Mouse (Mus musculus): Measurements from ENCODE around the gene Kcns1.
A peak's percentile ranks its signal among the peaks of the same experiment; 100 is the strongest.
"Not testable (repeated sequence)": the region's sequence is repeated elsewhere in the genome, so short reads cannot be mapped to it uniquely, and the experiment has no call there.

The Kcns1 gene

DNA sequence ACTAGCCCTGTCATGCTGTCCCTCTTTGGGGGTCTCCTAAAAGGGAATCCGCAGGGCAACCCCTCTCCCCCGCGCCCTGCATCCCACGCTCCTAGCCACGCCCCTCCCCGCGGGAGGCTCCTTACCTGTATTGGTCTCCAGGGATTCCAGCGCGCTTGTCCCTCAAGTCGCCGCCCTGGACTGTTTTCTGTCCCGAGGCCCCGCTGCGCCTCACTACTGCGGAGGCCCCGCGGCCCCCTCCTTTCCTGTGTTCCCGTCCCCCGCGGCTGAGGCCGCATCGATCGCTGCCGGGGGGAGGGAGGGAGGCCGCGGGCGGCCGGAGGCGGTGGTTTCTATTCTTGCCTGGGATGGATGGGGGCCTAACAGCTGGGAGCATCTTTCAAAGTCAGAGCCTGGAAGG lies at the start of gene Kcns1:
Gene Kcns1, minus strand, starts transcription at position 212 of the 400 bp plus-strand sequence.
- DNase-seq (ENCODE audit: inconsistent ontology term), result no peak

DNA sequence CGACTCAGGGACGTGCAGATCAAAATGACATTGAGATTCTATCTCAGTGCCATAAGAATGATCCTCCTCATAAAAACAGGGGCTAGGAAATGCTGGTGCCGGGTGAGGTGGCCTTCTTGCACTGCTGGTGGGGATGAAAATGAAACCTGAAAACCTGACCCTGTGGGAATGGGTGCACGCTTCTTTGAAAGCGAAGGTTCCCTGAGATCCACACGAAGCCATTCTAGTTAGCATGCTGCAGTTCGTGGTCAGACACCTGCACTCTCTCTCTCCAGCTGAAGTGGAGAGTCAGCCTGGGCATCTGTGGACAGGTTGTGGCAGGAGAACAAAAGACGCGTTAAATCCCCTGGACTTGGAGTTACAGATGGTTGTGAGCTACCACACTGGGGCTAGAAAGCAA lies 48.4 kb upstream of the Kcns1 start:
- DNase-seq (ENCODE audit: inconsistent ontology term), result no peak

DNA sequence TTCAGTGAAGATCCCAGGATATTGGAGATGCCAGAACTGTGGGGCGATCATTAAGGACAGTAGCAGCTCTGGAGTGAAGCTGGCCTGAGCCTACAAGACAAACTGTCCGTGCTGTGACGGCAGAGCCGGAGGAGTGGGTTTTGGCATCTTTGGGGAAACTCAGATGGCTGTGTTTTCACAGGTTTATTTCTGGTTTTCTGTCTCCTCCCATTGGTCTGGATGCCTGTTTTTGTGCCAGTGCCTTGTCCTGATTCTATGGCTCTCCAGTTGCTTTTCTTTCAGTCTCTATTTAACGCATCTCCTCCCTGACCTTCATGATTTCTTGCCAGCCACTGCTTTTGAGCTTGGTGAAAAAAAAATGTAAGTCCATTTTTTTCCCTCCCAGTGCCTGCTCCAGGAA lies 41.8 kb upstream of the Kcns1 start:
- DNase-seq (ENCODE audit: inconsistent ontology term), result peak; percentile 30

DNA sequence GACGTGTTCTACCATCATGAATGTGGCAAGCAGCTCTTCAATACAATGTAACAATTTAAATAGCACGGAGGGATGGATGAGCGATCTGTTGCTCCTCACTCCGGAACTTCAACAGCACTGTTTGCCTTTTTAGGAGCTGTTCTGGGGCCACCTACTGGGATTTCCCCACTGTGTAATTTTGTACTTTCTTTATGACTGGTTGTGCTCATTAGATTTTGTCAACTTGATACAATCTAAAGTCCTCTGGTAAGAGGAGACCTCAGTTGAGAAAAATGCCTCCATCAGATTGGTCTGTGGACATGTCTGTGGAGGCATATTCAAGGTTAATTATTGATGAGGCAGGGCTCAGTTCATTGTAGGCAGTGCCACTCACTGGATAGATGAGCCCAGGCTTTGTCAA lies 40.0 kb upstream of the Kcns1 start:
- no peak for DNase-seq (ENCODE audit: inconsistent ontology term)

DNA sequence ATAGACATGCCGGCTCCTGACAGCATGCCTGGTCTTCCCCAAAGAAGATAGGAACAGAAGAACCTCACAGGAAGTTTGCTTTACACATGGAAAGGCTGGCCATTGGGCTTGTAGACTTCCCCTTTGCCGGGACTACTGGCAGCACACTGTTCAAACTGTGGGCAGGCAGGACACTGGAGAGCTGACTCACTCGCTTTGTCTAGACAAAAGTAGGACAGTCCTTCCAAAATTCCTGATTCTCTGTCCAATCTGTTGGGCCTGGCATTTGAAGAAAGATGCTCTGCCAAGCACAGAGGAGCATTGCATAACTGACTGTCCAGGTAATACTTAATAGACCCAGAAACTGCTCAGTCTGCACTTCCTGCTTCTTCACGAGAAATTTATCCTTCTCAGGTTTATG lies 35.8 kb upstream of the Kcns1 start:
- DNase-seq (ENCODE audit: inconsistent ontology term), result peak; percentile 89

DNA sequence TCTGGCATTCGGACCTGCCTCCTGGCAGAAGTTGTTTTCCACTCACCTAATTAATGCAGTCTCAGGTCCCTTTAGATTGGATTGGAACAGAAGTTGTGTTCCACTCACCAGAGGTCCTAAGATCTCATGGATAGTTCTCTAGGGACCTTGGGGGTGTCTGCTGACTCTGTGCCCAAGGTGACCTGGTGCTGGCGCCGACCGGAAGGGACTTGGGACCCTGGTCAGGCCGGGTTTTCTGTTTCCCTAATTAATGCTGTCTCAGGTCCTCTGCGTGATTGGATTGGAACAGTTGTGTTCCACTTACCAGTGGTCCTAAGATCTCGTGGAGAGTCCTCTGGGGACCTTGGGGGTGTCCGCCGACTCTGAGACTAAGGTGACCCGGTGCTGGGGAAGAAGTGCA lies 35.1 kb upstream of the Kcns1 start:
- DNase-seq (ENCODE audit: inconsistent ontology term), result not testable (repeated sequence)

DNA sequence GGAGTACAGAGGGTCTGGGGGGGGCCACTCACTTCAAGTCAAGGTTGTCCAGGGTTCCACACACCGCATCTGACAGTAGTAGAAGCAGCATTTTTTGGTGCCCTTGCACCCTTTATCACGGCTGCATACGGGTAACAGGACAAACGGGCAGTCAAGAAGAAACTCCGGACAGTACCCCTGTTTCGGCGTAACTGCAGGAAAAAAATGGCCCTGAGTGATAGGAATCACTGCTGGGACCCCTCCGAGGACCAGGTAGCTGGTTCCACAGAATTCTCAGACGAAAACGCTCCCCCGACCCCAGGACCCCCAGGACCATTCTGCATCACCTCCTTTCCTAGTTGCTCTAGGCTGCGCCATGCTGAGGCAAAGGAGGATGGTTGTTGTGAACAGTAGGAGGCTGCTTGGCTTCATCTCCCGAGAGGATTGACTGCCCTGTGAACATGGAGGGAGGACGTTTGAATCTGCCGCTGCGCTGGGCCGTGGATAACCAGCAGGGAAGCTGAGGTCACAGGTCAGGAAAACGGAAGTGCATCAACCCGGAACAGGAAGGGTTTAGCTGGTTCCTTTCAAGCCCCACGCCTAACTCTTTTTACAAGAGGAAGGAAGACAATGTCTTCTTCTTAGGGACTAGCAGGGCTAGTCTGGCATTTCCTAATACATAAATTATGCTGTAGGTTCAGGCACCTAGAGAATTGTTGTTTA lies 28.9 kb upstream of the Kcns1 start, which contains the start of gene Wfdc15a:
Gene Wfdc15a, minus strand, starts transcription at position 505 of the 702 bp plus-strand sequence.
- DNase-seq (ENCODE audit: inconsistent ontology term), result no peak

DNA sequence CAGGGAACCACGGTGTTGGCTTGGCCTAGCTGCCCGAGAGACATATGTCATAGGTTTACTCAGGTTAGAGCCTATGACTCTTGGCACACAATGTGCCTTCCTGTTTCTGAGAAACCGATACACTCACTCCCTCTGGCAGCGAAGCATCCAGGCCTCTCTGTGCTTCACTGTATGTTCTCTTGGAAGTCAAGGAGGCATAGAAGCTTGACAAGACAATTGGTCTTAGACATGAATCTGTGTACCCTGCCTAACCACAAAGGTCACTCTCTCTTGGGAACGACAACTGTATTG lies 25.7 kb upstream of the Kcns1 start:
- no peak for DNase-seq (ENCODE audit: inconsistent ontology term)

DNA sequence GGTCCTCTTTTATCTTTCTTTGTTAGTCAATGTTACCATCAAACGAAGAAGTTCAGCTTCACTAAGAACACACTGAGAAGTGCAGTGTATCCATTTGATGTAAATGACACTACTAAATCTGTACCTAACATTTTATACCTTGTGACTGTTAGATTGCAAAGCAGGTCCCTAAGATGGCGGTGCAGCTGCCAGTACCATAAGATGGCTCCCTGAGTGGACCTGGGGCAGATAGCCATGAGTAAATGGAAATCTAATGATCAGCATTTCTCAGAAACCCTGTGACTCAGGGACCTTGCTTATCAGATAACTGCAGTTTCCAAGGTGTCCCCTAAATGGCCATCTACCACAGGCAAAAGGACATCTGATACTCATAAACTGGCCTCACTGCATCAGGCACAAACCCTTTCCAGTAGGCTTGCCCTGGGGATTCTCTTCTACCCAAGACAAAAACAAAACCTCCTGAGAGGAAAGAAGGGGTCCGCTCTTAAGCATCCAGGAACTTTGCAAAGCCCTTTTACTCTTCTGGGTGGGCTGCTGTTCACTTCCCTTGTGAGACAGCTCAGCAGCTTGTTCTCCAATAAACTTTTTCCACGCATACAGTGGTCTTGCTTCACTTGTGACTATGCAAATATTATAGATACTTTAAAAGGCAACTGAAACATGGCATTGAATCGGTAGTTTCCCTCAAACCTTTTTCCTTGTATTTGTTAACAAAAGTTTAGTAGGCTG lies 25.2 kb upstream of the Kcns1 start:
- DNase-seq (ENCODE audit: inconsistent ontology term), result no peak

DNA sequence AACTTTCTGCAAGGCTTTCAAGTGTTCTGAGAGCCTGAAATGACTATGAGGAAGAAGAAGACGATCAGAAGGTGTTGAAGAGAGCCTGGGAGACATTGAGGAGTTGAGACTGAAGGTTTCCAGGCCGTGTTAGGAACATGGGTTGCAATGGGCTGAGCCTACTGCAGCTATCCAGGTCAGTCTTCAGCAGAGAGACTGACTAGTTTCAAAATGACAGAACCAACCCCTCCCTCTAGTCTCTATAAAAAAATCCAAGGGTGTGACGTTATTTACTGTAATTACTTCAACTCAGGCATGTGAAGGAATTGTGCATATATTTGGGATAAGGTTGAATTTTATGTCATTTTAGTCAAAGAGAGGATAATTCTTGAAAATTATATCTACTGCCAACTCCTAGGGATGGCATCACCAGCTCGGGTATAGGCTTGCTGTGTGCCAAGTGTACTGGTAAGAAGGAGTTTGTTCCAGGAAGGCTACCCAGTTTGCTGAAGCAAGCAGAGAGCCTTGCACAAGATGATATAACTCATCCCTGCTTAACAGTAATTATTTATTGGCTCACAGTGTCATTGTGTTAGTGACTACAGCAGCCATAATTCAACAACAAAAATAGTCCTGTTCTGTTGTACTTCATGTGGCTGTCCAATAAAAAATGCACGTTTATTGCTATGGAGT lies 24.2 kb upstream of the Kcns1 start:
- no peak for DNase-seq (ENCODE audit: inconsistent ontology term)

DNA sequence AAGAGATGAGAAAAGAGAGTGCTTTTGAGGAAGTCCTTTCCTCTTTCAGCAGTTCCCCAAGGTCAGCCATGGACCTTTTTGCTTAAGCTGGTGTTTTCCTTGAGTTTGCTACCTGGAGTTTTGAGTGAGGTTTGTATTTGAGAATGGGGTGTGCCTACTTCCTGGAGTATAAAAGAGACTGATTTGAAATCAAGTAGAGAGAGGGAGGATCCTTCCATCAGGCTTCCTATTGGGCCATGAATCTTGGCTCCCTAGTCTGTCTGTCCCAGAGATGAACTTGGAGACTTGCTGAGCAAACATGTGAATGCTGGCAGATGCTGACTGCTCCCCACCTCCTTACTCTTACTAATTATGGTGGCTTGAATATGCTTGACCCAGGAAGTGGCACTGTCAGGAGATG lies 21.4 kb upstream of the Kcns1 start:
- DNase-seq (ENCODE audit: inconsistent ontology term), result no peak

DNA sequence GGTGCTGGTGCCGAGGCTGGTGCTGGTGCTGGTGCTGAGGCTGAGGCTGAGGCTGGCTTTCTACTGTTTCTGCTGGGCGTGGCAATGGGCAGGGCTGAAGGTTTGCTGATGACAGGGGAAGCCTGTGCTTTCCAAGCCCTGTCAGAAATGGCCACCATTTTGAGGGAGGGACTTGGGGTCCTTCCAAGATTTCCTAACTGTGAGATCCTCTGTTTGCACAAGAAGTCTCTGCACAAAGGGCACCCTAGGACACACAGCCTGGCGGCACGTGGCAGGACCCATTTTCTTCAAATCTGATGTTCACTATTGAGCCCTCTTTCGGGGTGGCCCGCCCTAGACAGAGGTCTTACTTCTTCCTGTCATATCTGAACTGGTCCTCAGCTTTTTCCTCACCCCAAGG lies 19.7 kb upstream of the Kcns1 start, which contains the start of gene Wfdc12:
Gene Wfdc12, minus strand, starts transcription at position 33 of the 400 bp plus-strand sequence.
- no peak for DNase-seq (ENCODE audit: inconsistent ontology term)

DNA sequence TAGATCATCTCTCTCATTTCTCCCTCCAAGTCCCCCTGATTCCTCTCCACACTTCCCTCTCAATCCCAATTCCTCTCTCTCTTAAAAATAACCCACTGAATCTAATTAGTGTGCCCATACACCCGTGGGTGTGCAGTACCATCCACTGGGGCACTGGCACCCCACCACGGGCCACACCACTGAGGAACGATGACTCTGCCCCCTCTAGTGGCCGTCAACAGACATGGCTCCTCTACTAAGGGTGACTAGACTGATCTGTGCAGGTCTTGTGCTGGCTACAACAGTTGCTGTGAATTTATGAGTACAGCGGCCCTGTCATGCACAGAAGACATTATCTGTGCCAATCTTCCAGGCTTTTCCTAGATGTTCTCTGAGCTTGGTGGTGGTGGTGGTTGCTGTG lies 17.8 kb upstream of the Kcns1 start:
- no peak for DNase-seq (ENCODE audit: inconsistent ontology term)

DNA sequence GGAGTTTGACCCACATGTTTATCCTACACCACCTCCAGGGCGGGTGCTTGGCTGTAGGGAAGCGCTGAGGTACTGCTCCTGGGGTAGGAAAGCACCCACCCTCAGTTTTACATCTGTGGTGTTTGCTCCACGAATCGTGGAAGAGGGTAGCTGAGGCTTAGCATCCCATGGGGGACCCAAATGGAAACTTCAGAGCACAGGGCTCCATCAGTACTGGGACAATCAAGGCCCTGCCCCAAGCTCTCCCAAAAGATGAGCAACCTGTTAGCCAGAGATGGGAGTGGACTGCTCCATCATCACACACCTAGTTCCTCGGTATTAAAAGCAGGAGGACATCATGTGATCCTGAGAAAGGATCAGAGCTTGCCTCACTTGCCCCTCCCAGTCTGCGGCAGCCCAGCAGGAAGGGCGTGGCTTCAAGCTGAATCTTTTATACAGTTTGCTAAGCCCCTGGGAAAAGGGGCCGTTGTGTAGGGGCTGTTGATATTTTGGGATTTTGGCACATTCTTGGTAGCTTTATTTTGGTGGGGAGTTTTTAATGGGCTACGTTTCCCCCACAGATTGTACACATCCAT lies 13.3 kb upstream of the Kcns1 start:
- DNase-seq (ENCODE audit: inconsistent ontology term), result no peak

DNA sequence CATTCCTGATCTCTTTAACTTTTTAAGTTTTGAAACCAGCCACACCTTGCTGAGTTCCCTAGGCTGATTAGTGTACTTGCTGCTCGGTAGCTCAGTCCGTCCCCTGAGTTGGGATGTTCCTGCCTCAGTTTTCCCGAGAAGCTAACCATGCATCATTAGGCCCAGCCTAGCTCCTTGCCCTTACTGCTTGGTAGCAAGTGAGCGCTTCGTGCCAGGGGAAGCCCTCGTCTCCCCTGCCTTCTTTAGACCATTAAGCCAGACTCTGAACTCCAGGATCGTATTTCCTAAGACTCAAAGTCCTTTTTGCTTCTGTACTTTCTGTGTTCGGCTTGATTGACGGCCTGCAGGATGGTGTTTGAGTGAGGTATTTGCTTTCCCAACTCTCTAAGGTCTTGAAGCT lies 12.4 kb upstream of the Kcns1 start:
- DNase-seq (ENCODE audit: inconsistent ontology term), result no peak

DNA sequence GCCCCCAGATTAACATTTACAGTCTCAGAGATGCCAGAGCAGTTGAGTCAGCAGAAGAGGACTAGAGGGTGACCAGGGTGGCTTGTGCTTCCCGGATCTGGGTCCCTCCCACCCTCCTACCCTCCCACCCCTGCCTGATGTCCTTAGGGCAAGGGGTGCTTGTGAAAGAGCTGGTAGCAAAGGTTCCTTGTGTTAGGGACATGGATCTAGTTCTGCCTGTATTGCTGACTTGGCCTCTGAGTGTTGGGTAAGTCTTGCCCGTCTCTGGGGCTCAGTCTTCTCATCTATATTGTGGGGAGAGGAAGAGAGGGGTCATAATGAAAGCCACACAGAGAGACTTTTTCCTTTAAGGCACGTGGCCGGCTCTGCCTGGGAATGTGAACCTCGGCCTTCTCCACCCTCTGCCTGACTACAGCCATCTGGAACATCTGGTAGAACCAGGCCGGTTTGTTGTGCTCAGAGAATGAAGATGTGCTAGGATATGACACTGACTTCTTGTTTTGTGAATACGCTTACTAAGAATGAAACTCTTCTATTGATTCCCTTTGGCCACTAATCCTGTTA lies 11.9 kb upstream of the Kcns1 start, which contains the start of gene Wfdc5:
Gene Wfdc5, minus strand, starts transcription at position 51 of the 564 bp plus-strand sequence.
- no peak for DNase-seq (ENCODE audit: inconsistent ontology term)

DNA sequence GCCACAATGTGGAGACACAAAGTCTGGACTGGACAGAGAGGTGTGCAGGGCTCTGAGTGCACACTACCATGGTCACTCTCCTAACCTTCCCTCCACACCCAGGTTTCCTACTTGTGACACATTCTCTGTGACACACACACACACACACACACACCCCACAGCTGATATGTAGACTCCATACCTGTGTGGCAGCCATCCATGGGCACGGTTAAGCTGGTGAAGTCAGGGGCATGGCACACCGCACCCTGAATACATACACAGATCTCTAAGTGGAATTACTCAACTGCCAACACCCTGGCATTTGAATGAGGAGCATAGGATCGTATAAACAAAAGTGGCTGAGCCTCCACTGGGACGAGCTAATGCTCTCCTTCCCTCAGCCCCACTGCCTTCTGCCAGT lies 9.9 kb upstream of the Kcns1 start:
- no peak for DNase-seq (ENCODE audit: inconsistent ontology term)

DNA sequence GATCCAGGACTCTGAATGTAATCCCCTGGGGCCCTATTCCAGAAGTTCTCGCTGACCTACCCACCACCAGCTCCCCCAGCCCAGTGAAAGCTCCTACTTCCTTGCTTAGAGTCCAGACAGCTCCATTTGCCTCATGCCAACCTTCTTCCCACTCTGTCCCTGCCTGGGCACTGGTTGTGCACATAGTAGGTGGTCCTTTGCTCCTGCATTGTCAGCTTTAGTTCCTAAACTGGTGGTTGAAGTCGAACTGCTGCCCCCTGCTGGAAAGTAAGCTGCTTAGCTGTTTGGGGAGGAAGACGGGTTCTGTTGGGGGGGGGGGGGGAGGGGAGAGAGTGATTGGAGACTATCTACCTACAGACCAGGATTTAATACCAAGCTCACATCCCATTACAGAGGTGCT lies 9.2 kb upstream of the Kcns1 start:
- DNase-seq (ENCODE audit: inconsistent ontology term), result no peak

DNA sequence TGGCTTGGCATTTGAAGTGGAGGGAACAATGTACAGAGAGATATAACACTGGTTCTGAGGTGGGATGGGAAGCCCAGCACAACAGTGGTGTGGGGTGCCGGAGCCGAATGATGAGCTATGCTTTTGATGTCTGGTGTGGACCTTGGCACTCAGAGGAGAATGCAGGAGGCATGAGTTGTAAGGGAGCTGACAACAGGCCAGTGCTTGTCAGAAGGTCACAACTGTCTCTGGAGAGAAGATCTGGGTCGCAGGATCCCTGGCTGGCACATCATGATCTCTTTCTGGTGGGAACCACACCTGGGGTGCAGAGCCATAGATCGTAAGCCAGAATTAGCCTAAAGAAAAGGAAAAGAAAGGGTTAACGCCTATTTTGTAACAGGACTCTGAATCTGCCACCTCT lies 6.9 kb upstream of the Kcns1 start:
- no peak for DNase-seq (ENCODE audit: inconsistent ontology term)

DNA sequence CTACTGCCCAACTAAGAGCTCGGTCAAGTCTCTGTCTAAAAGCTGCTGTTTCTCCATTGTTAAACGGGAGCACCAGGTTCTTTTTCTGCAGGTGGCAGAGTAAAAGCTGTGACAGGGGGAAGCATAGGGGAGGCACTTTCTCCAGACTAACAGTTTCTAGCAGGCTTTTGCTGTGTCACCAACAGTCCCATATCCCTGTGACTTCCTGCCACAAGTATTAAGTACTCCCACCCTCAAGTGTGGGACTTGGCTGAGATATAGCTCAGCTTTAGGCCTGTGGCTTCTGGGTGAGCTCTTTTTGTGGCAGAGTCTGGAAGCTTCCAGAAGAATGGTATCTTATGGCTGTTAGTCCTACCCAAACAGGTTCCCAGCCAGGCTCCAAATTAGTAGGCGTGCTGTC lies 4.9 kb upstream of the Kcns1 start:
- DNase-seq (ENCODE audit: inconsistent ontology term), result no peak

DNA sequence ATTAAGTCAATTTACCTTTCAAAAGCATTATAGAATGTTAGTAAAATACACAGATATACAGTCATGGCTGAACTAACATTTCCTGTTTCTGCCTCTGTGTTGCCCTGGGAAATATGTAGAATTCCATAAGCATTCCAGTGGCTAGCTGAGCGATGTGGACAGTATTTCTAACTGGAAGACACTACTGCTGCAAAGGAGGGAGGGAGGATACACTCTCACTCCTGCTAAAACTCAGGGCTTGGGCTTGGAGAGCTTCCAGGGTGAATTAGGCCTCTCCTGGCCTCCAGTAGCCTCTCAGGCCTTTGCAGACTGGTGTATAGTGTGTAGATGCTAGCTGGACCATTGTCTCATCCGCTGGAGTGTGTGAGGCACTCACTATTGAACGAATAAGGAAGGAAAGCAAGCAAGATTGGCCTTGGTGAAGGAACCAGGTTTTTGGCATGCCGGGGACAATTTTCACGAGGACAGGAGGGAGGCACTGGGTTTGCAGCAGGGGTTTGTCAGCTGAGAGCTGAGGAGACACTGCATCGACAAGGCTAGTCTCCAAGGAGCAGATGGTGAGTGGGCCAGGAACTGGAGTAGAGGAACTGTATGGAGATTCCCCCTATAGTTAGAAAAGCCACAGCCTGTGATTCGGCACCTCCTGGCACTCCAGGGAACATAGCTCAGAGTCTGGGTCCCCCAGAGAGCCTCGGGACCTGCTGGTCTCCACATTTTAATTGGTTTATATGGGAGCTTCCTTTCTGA lies 3.9 kb upstream of the Kcns1 start:
- DNase-seq (ENCODE audit: inconsistent ontology term), result peak; percentile 62

DNA sequence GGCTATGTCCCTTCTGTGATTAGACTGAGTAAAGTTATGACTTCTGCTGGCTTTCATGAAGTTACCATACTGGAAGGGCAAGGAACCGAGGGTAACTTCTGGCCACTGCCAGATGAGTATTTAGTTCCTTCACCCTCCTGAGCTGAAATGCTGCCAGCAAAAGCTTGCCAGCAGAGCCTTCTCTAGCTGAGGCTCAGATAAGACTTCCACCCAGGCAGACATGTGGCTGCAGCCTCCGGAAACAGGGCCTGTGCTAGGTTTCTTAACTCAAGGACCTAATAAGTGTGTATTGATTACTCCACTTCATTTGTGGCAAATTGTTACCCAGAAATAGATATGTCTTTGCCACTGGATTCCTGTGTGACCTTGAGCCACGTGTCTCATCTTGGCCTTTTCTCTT lies 2.5 kb upstream of the Kcns1 start:
- DNase-seq (ENCODE audit: inconsistent ontology term), result no peak

All from Muller cell, postnatal 12 days (primary cell).